Mouse (Mus musculus): ENCODE results near the gene Gm5678. TPM values are rescaled to one million over a fixed set of nuclear protein-coding genes. Genes with fewer than 3 reads are reported as not detected.
A peak's percentile ranks its signal among the peaks of the same experiment; 100 is the strongest.

Gene Gm5678
- polyA plus RNA-seq, 1 experiment, result 0.08 TPM

GRCm38 (mm10) chr16:93593406-93593805 is 34.5 kb upstream of the Gm5678 start:
- no peak for DNase-seq (ENCODE audit: low read depth)
- TF ChIP-seq POLR2A (IDR thresholded peaks at IDR 0.05; ENCODE audit: borderline replicate concordance, extremely low read depth, insufficient read depth, insufficient read length, poor library complexity, severe bottlenecking), result no peak
- TF ChIP-seq CTCF (IDR thresholded peaks at IDR 0.05; ENCODE audit: borderline replicate concordance, extremely low read depth, insufficient read depth, insufficient read length), result no peak

GRCm38 (mm10) chr16:93594448-93594847 is 33.4 kb upstream of the Gm5678 start:
- no peak for DNase-seq (ENCODE audit: low read depth)
- TF ChIP-seq POLR2A (IDR thresholded peaks at IDR 0.05; ENCODE audit: borderline replicate concordance, extremely low read depth, insufficient read depth, insufficient read length, poor library complexity, severe bottlenecking) (no peak), CTCF (IDR thresholded peaks at IDR 0.05; ENCODE audit: borderline replicate concordance, extremely low read depth, insufficient read depth, insufficient read length) (no peak)

GRCm38 (mm10) chr16:93595766-93596165 is 32.1 kb upstream of the Gm5678 start:
- no peak for DNase-seq (ENCODE audit: low read depth)
- TF ChIP-seq CTCF (IDR thresholded peaks at IDR 0.05; ENCODE audit: borderline replicate concordance, extremely low read depth, insufficient read depth, insufficient read length) (no peak), POLR2A (IDR thresholded peaks at IDR 0.05; ENCODE audit: borderline replicate concordance, extremely low read depth, insufficient read depth, insufficient read length, poor library complexity, severe bottlenecking) (no peak)

- DNase-seq (ENCODE audit: low read depth), result no peak
- no peak for TF ChIP-seq CTCF (IDR thresholded peaks at IDR 0.05; ENCODE audit: borderline replicate concordance, extremely low read depth, insufficient read depth, insufficient read length)
- no peak for TF ChIP-seq POLR2A (IDR thresholded peaks at IDR 0.05; ENCODE audit: borderline replicate concordance, extremely low read depth, insufficient read depth, insufficient read length, poor library complexity, severe bottlenecking)
Measured at GRCm38 (mm10) chr16:93596807-93597206, 31.1 kb upstream of the Gm5678 start.

GRCm38 (mm10) chr16:93597551-93597950 is 30.3 kb upstream of the Gm5678 start:
- no peak for DNase-seq (ENCODE audit: low read depth)

GRCm38 (mm10) chr16:93599461-93599860 is 28.4 kb upstream of the Gm5678 start:
- no peak for DNase-seq (ENCODE audit: low read depth)
- no peak for TF ChIP-seq POLR2A (IDR thresholded peaks at IDR 0.05; ENCODE audit: borderline replicate concordance, extremely low read depth, insufficient read depth, insufficient read length, poor library complexity, severe bottlenecking)
- no peak for TF ChIP-seq CTCF (IDR thresholded peaks at IDR 0.05; ENCODE audit: borderline replicate concordance, extremely low read depth, insufficient read depth, insufficient read length)

More at GRCm38 (mm10) chr16:93597551-93597950, 30.3 kb upstream of the Gm5678 start:
- TF ChIP-seq CTCF (IDR thresholded peaks at IDR 0.05; ENCODE audit: borderline replicate concordance, extremely low read depth, insufficient read depth, insufficient read length), result no peak
- TF ChIP-seq POLR2A (IDR thresholded peaks at IDR 0.05; ENCODE audit: borderline replicate concordance, extremely low read depth, insufficient read depth, insufficient read length, poor library complexity, severe bottlenecking), result no peak

GRCm38 (mm10) chr16:93603439-93604212 is 24.3 kb upstream of the Gm5678 start, which contains the start of gene Setd4:
Gene Setd4, minus strand, starts transcription at chr16:93604063.
- TF ChIP-seq POLR2A (IDR thresholded peaks at IDR 0.05; ENCODE audit: borderline replicate concordance, extremely low read depth, insufficient read depth, insufficient read length, poor library complexity, severe bottlenecking) (peak; percentile 64; the same call in 1 of the 2 replicates), CTCF (IDR thresholded peaks at IDR 0.05; ENCODE audit: borderline replicate concordance, extremely low read depth, insufficient read depth, insufficient read length) (no peak)
- peak; percentile 98 for DNase-seq (ENCODE audit: low read depth)

- peak; percentile 85 for DNase-seq (ENCODE audit: low read depth)
- TF ChIP-seq CTCF (IDR thresholded peaks at IDR 0.05; ENCODE audit: borderline replicate concordance, extremely low read depth, insufficient read depth, insufficient read length), result no peak
- no peak for TF ChIP-seq POLR2A (IDR thresholded peaks at IDR 0.05; ENCODE audit: borderline replicate concordance, extremely low read depth, insufficient read depth, insufficient read length, poor library complexity, severe bottlenecking)
Measured at GRCm38 (mm10) chr16:93604481-93604969, 23.4 kb upstream of the Gm5678 start.

GRCm38 (mm10) chr16:93605553-93605952 is 22.3 kb upstream of the Gm5678 start, which contains the start of gene Cbr1:
Gene Cbr1, plus strand, starts transcription at chr16:93605853.
- TF ChIP-seq CTCF (IDR thresholded peaks at IDR 0.05; ENCODE audit: borderline replicate concordance, extremely low read depth, insufficient read depth, insufficient read length) (no peak), POLR2A (IDR thresholded peaks at IDR 0.05; ENCODE audit: borderline replicate concordance, extremely low read depth, insufficient read depth, insufficient read length, poor library complexity, severe bottlenecking) (no peak)
- no peak for DNase-seq (ENCODE audit: low read depth)

GRCm38 (mm10) chr16:93606146-93606545 is 21.8 kb upstream of the Gm5678 start:
- no peak for DNase-seq (ENCODE audit: low read depth)
- TF ChIP-seq CTCF (IDR thresholded peaks at IDR 0.05; ENCODE audit: borderline replicate concordance, extremely low read depth, insufficient read depth, insufficient read length) (no peak), POLR2A (IDR thresholded peaks at IDR 0.05; ENCODE audit: borderline replicate concordance, extremely low read depth, insufficient read depth, insufficient read length, poor library complexity, severe bottlenecking) (no peak)

- TF ChIP-seq POLR2A (IDR thresholded peaks at IDR 0.05; ENCODE audit: borderline replicate concordance, extremely low read depth, insufficient read depth, insufficient read length, poor library complexity, severe bottlenecking), result peak; percentile 21; the same call in 1 of the 2 replicates
- TF ChIP-seq CTCF (IDR thresholded peaks at IDR 0.05; ENCODE audit: borderline replicate concordance, extremely low read depth, insufficient read depth, insufficient read length), result no peak
- DNase-seq (ENCODE audit: low read depth), result peak; percentile 95
Measured at GRCm38 (mm10) chr16:93607669-93608101, 20.2 kb upstream of the Gm5678 start.

All from brain, embryonic 14.5 days (tissue).